Mouse (Mus musculus): ENCODE results near the gene Kmt2a. TPM values are rescaled to one million over a fixed set of nuclear protein-coding genes. Genes with fewer than 3 reads are reported as not detected.
A peak's percentile ranks its signal among the peaks of the same experiment; 100 is the strongest.

Kmt2a gene
- total RNA-seq (2021): 10 to 100 TPM; 72.0 to 84.2 TPM
- long read RNA-seq, partial matches to known transcripts: 22 of 28 reads
- long read RNA-seq, other reads (novel, unspliced or antisense): 6 of 28 reads

DNA sequence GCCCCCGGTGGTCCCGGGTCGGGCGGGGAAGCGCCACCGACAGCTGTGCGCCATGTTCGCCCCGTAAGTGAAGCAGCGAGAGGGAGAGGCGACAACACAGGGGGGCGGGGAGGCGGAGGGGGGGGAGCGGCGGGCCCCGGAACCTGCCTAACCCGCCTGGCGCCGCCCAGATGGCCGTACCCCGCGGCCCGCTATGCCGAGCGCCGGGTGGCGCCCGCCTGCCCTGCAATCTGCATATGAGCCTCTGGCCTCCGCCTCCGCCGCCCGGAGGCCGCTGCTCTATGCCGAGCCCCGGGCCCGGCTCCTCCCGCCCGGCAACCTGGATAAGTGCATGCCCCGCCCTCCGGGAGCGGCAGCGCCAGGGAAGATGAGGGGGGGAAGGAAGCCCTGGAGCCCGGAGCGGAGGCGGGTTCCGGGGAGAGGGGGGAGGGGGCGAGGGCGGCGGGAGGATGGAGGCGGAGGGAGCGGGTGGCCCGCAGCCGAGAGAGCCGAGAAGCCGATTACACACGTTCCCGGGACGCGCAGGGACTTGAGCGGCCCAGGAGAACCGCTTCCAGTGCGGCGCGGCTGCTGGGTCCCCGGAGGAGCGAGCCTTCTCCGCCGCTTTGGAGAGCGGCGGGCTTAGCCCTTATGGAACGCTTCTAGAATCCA is at the start of gene Kmt2a:
Gene Kmt2a (minus strand): TSS at position 76 of the 651 bp plus-strand sequence.
- DNase-seq (ENCODE audit: low spot score in 2 of 2): peak; percentile 97 to 99

DNA sequence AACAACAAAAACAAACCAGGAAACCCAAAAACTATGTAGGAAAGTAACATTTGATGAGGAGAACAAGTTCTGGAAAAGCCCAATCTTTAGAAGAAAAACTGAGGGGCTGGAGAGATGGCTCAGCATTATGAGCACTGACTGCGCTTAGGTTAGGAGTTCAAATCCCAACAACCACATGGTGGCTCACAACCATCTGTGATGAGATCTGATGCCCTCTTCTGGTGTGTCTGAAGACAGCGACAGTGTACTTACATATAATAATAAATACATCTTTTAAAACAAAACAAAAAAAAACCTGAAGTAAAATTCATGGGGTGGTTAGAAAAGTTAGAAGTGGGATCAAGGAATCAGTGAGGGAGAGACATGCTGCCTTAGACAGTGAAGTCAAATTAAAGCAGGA is 40.4 kb upstream of the Kmt2a start:
- no peak for DNase-seq (ENCODE audit: low spot score in 2 of 2)

DNA sequence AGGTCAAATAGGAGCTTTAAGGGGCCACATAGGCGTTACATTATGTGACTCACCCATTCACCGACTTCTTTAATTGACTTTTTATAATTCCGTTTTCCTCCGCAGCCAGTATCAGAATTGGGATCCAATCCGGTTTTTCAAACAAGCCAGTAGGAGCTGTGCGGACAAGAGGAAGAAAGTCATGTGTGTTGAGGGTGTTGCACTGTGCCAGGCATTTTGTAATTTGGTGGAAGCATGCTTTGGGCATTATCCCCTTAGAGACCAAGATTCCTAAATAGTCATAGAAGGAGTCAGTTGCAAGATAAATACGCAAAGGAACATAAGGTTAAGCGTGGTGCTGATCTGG is 40.0 kb upstream of the Kmt2a start:
- DNase-seq (ENCODE audit: low spot score in 2 of 2): no peak

DNA sequence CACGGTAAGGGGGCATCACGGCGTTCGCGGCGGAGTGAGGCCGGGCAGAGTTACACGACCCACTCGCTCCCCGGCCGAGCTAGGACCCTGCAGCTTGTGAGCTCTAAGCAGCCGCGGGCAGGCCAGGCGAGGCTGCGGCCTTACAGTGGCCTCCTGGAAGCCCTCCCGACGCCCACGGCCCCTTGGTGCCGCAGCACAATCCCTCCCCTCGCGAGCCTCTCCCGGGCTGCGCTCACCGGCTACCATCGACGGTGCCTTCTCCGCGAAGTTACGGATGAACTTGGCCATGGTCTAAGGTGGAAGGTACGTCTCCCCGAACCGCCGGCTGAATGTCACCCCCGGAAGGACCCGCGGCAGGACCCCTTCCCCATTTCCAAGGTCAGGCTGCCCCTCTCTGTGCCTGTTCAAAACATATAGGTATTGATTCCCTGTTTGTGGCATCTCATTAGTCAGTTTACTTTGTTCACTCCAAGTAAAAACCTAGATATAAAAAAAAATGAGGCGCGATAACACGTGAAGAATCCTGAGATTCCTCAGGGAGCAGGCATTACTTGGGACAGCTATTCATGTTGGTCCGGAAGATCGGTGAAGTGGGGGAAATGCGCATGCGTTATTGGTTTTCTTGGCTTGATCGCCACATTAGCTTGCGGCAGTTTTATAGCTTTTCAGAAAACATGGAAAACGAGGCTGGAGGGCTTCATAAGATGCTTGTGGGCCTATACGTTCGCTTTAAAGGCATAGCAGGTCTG is 39.5 kb upstream of the Kmt2a start, which contains the start of gene Atp5l:
Gene Atp5l (minus strand): TSS at position 369 of the 749 bp plus-strand sequence.
- DNase-seq (ENCODE audit: low spot score in 2 of 2): peak; percentile 83 to 94

DNA sequence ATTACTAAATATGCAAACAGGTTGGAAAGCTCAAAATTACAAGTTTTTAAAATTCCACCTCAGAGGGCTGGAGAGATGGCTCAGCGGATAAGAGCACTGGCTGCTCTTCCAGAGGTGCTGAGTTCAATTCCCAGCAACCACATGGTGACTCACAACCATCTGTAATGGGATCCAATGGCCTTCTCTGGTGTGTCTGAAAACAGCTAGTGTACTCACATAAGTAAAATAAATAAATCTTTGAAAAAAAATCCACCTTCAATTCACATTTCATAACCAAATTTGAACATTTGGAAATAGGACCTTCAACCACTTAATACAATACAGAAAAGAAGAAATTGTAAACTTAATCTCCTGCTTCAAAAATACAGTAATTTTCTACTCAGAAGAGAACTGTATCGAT is 38.5 kb upstream of the Kmt2a start:
- DNase-seq (ENCODE audit: low spot score in 2 of 2): no peak

DNA sequence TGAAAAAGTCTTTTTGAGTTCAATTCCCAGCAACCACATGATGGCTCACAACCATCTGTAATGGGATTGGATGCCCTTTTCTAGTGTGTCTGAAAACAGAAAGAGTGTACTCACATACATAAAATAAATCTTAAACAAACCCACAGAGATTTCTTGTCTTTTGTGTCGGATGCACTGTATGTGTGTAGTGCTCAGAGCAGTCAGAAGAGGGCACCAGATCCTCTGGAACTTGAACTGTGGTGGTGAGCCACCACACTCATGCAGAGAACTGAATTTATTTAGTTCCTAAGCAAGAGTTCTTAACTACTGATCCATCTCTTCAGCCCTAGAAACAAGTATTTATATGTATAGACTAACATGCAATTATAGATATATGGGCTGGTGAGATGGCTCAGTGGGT is 35.1 kb upstream of the Kmt2a start:
- peak in 1 of 2 experiments; percentile 63 for DNase-seq (ENCODE audit: low spot score in 2 of 2)

DNA sequence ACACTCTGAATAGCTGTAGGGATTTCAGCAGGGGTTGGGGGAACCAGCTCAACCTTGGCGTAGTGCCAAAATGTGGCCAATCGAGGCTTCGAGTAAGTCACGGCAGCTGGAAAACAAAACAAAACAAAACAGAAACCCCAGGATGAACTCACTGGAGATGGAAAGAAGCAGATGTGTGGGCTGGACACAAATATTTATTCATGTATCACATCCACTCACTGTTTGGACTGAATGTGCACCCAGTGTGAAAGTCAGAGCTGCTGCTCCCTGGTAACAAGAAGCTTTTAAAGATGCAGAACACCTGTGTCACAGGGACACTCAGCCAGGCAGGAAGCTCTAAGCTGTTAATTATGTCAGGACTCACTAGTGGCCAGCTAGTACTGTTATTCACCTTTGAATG is 33.6 kb upstream of the Kmt2a start:
- DNase-seq (ENCODE audit: low spot score in 2 of 2): no peak

DNA sequence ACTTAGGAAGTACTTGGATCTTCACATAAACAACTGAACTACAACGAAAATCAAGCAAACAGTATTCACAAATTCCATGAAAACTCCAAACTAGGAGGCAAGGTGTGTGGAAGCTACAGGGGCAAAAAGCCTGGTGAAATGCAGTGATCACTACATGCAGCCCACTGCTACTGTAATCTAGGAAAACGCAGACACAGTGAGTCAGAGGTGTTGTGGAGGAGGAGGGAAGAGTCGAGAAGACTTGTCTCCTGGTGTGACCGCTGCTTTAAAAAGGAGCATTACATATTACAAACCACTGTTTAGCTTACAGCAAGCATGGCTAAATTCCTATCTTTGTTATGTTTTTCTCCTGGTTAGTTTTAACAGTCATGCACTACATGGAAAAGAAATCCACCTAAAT is 30.3 kb upstream of the Kmt2a start:
- no peak for DNase-seq (ENCODE audit: low spot score in 2 of 2)

DNA sequence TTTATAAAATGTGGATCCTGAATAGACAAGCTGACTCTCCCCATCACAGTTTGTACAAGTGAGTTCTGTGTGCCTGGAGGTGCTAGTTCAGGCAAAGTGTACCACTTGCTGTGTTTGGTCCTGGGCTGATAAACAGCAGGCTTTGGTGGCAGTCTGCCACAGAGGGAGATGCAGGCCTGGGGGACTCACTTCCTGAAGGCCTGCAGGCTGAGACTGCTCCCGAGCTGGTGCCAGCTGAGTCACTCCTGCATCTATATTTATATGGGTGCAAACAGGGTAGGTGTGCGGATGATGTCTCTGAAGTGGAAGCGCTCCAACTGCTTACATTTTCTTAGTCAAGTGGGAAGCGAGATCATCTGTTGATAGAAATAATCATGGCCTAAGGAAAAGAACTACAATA is 24.5 kb upstream of the Kmt2a start:
- peak; percentile 60 to 78 for DNase-seq (ENCODE audit: low spot score in 2 of 2)

DNA sequence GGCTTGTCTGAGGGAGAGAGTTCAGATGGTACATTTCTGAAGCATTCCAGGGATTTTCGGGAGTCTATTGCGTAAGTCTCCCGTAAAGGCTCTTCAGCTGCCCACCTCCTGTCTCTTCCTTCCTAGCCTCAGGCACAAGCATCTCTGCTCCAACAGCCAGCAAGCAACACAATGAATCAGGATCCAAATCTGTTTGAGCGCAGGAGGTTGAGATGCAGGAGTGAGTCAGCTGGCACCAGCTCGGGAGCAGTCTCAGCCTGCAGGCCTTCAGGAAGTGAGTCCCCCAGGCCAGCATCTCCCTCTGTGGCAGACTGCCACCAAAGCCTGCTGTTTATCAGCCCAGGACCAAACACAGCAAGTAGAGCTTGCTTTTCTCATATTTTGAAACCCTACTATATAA is 23.9 kb upstream of the Kmt2a start:
- peak; percentile 77 to 87 for DNase-seq (ENCODE audit: low spot score in 2 of 2)

DNA sequence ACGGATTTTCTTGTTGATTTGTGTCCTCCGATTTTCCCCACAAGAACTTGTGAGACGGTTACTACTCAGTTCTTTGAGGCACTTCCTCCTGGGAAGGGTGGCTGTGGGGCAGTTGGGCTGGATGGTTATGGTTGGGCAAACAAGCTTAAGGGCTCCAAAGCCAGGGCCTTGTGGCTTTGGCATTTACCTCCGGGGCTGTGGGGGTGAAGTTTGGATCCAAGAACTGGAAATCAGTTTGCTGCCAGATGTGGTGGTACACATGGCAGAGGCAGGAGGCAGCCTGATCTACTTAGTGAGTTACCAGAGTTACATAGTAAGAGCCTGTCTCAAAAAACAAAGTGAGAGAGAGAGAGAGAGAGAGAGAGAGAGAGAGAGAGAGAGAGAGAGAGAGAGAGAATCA is 22.8 kb upstream of the Kmt2a start:
- DNase-seq (ENCODE audit: low spot score in 2 of 2): no peak

DNA sequence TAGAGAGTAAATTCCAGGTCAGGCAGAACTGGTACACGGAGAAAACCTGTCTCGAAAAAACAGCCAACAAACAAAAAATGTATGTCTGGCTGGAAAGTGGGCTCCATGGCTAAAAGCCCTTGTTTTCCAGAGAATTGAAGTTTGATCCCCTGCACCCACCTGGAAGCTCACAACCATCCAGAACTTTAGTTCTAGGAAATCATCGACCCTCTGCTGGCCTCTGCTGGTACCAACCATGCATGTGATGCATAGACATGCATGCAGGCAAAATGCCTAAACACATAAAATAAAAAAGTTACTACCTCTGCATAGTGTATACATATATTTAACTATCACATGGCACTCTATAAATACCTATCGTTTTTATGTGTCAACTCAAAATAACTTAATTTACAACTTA is 19.3 kb upstream of the Kmt2a start:
- no peak for DNase-seq (ENCODE audit: low spot score in 2 of 2)

DNA sequence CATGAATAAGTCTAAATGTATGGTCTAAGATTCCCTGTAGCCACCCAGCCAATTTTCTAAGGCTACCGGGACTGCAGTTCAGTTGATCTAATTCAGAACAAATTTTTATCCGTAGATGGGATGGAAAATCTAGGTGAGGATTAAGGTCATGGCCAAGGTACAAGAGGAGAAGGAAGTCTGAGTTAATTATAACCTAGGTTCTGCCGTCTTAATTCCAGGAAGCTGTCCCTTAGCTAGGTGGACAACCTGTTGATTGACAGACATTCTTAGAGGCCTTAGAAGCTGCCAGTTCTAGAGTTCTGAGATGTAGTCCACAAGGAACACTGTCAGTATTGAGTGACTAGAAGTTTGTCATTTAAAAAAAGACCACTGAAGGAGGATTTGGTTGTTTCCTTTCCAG is 18.6 kb upstream of the Kmt2a start:
- no peak for DNase-seq (ENCODE audit: low spot score in 2 of 2)

DNA sequence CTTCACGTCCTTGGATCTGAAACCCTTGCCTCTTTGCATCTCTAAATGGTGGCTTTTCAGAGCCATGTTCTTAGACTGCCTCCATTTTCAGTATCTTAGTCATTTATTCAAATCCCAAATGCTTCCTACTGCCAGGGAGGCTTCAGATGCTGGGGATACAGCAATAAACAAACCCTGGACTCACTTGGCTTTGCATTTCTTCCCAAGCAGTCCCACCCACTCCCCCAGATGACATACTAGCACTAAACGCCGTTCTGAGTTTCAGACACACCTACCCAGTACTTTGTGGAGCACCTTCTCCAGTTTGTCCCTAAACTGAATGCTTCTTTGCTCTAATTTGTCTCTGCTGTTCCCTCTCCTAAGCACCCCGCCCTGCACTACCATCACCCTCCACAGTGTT is 15.9 kb upstream of the Kmt2a start:
- no peak for DNase-seq (ENCODE audit: low spot score in 2 of 2)

DNA sequence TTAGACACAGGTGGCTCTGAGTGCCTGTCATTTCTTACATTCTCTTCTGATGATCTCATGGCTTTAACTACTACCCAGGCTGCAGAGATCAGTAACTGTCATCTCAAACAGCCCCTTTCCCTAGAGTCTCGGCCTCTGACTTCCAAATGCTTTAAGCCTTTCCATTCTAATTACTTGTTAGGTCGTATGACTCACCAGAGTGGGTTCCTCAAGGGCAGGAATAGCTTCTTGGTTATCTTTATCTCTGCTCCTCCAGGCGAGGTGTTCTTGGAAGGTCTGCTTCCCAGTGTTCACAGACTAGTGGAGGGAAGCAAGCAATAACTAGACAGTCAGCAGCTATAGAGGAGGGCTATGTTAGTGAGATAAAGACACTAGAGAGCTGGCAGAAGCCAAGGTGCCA is 11.6 kb upstream of the Kmt2a start:
- DNase-seq (ENCODE audit: low spot score in 2 of 2): no peak

DNA sequence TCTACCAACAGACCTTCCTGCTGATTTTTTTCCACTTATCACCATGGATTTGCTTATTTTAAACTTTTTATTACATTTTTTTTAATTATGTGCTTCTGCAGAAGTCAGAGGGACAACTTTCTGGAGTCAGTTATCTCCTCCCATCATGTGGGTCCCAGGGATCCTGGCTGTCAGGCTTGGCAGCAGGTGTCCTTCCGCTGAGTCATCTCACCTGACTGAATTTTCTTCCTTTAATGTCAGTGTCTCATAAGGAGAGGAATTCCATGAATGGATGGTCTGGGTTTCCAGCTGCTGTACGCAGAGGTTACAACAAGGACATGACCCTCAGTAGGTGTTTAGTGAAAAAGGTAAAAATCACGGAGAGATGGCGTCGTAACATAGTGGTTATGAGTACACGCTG is 10.1 kb upstream of the Kmt2a start:
- DNase-seq (ENCODE audit: low spot score in 2 of 2): no peak

DNA sequence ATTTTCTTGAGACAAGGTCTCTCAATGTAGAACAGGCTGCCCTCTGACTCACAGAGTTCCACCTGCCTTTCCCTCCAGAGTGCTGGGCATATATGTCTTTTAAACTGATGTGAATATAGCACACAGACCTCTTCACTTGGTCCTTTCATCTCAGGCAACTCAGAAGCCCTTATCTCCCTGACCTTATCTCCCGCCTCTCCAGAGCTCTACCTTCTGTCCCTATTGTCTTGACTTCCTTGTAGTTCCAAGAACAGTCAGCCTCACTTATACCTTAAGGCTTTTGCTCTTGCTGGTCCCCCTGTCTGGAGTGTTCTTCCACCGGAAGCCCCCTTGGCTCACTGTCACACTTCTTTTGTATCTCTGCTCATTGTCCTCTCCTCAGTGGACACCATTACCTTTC is 9.0 kb upstream of the Kmt2a start:
- no peak for DNase-seq (ENCODE audit: low spot score in 2 of 2)

DNA sequence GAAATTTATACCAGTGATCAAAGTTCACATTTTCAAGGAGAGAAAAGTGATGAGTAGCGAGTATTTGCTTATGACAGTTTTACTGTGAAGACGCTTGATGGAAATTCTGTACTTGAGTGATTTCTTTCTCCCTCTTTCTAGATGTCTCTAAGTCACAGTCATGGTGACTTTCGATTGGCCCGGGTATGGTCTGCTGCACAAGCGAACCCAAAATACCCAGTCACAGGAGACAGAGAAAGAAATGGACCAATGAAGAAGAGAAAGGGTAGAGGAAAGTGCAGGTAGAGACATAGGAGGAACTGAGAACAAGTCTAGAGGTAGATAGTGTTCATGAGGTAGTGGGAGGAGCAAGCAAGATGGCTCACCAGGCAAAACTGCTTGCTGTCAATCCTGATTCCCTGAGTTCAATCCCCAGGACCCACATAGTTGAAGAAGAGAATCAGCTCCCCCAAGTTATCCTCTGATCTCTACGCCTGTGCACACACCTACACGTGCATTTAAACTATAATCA is 7.1 kb upstream of the Kmt2a start:
- DNase-seq (ENCODE audit: low spot score in 2 of 2): no peak

DNA sequence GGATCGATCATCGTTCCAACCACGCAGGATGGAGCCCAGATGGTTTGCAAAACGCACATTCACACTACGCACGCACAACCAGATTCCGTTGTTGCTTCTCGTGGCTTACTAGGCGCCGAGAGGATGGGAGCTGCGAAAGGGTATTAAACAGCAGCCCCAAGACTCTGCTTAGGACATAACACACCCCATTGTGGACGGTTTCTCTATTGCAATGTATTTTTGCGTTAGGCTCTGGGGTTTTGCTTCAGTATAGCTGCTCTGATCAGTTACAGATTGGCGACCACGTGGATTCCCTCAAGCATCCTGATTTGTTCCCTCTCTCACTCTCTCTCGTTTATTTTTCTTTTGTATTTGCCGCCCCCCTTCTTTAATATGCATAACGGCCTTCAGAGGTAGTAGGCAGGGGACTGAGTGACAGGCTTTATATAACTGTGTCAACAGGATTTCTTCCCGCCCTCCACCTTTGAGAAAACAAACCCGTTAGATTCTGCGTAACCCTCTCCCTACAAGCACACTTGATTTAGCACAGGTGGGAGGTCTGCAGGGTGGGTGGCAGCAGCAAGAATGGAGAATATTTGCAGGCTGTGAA is 2.0 kb upstream of the Kmt2a start:
- peak; percentile 74 to 85 for DNase-seq (ENCODE audit: low spot score in 2 of 2)

DNA sequence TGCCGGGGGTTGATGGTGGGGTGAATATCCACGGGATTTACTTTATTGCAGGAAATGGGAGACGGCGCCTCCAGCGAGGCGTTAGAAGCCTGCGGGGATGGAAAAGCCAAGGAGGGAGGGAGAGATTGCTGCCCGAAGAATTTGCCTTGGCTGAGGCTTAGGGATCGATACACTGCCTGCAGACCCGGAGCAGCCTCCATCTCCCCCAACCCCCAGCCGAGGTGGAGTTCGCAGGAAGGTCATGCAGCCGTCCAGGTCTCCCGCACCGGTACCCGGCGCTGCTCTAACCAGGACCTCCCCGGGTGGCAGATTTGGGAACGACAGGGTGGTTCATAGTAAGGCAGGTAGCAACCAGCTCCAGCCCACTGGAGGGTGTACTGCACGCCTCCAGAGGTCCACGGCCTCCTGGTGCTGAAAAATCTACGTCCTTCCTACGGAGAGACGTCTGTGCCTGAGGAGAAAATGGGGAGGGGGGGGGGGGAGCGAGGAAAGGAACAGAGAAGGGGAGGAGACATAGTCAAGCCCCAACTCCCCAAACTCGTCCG is 1.4 kb upstream of the Kmt2a start:
- DNase-seq (ENCODE audit: low spot score in 2 of 2): peak in 1 of 2 experiments; percentile 17

DNA sequence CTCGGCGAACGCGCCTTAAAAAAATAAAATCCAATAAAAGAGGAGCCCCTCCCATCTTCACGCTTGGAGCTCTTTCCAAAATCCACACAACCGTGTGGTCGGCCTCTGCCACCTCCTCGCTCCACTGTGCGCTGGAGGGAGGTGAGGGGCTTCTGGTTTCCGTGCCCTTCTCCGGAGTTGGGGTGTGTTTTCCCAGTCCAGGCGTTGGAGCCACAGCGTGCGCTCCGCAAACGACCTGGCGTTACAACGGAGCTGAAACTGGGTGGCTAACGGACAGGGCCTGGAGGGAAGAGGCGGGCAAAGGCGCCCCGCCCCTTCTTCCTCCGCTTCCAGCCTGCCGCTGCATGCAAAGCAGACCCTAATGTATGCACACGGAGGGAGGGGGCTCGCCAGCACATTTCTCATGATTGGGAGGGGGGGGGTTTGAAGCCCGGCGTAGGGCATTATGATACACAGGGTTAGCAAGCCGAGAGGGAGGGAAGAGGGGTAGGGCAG is 892 bp upstream of the Kmt2a start:
- peak; percentile 69 to 76 for DNase-seq (ENCODE audit: low spot score in 2 of 2)
